Mouse (Mus musculus): Measurements from ENCODE around the gene Bcl9.
A peak's percentile ranks its signal among the peaks of the same experiment; 100 is the strongest.

Gene Bcl9

DNA sequence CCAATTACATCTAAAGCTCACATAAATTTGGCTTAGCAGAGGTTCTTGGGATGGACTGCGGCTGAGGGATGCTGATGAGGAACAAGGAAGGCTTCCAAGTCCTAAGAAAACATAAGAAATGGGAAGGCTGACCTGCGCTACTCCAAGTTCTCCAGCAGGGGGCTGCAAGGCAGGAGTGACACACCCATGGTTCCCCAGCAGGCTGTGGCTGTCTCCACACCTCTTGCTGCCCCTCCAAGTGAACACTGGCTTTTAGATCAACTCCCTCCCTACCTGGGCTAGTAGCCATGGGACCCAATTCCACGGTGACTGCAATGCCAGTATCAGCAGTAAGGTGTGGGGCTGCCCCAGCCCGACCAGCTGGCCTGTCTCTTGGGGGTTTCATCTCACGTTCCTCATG lies 95.8 kb downstream of the Bcl9 start:
- peak; percentile 72 for DNase-seq (ENCODE audit: low read depth, low spot score)
- Histone ChIP-seq H3K36me3 (ENCODE audit: control insufficient read depth, insufficient read depth, low read length, poor library complexity, severe bottlenecking) (no peaks in the 10 kb centered on the region), H3K27me3 (ENCODE audit: control insufficient read depth, insufficient read depth, low read length, poor library complexity, severe bottlenecking) (no peaks in the 10 kb centered on the region)

GRCm38 (mm10) chr3:97199261-97199660 lies 98.5 kb downstream of the Bcl9 start:
- Histone ChIP-seq H3K36me3 (ENCODE audit: control insufficient read depth, insufficient read depth, low read length, poor library complexity, severe bottlenecking) (no peaks in the 10 kb centered on the region), H3K27me3 (ENCODE audit: control insufficient read depth, insufficient read depth, low read length, poor library complexity, severe bottlenecking) (no peaks in the 10 kb centered on the region)
- DNase-seq (ENCODE audit: low read depth, low spot score), result no peak

DNA sequence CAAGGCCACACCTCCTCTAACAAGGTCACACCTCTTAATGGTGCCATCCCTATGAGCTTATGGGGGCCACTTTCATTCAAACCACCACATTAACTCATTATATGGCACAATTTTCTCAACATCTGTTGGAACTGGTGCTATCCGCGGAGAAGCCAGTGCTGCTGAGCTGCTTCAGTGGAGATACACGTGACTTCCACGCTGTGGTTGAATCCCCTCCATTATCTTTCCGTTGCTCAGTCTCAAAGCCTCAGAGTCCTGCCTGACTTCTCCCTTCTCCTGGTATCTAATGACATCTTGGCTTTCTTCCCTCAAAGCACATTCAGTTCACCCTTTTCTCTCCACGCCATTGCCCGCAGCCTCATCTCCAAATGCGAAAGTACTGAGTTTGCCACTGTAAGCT lies 101.1 kb downstream of the Bcl9 start:
- no peak for DNase-seq (ENCODE audit: low read depth, low spot score)
- no peaks in the 10 kb centered on the region for H3K27me3 ChIP-seq (ENCODE audit: control insufficient read depth, insufficient read depth, low read length, poor library complexity, severe bottlenecking)

GRCm38 (mm10) chr3:97185098-97185860 lies 112.4 kb downstream of the Bcl9 start:
- peak; percentile 67 for DNase-seq (ENCODE audit: low read depth, low spot score)
- H3K27me3 ChIP-seq (ENCODE audit: control insufficient read depth, insufficient read depth, low read length, poor library complexity, severe bottlenecking), result no peaks in the 10 kb centered on the region
- no peaks in the 10 kb centered on the region for H3K36me3 ChIP-seq (ENCODE audit: control insufficient read depth, insufficient read depth, low read length, poor library complexity, severe bottlenecking)

More for the DNA sequence above, 101.1 kb downstream of the Bcl9 start:
- H3K36me3 ChIP-seq (ENCODE audit: control insufficient read depth, insufficient read depth, low read length, poor library complexity, severe bottlenecking), result no peaks in the 10 kb centered on the region

- peak; percentile 62 for DNase-seq (ENCODE audit: low read depth, low spot score)
- no peaks in the 10 kb centered on the region for H3K36me3 ChIP-seq (ENCODE audit: control insufficient read depth, insufficient read depth, low read length, poor library complexity, severe bottlenecking)
- H3K27me3 ChIP-seq (ENCODE audit: control insufficient read depth, insufficient read depth, low read length, poor library complexity, severe bottlenecking), result no peaks in the 10 kb centered on the region
Measured at GRCm38 (mm10) chr3:97183810-97184209, 113.9 kb downstream of the Bcl9 start.

- no peaks in the 10 kb centered on the region for H3K27me3 ChIP-seq (ENCODE audit: control insufficient read depth, insufficient read depth, low read length, poor library complexity, severe bottlenecking)
- H3K36me3 ChIP-seq (ENCODE audit: control insufficient read depth, insufficient read depth, low read length, poor library complexity, severe bottlenecking), result no peaks in the 10 kb centered on the region
- DNase-seq (ENCODE audit: low read depth, low spot score), result no peak
Measured at GRCm38 (mm10) chr3:97180527-97180926, 117.2 kb downstream of the Bcl9 start.

DNA sequence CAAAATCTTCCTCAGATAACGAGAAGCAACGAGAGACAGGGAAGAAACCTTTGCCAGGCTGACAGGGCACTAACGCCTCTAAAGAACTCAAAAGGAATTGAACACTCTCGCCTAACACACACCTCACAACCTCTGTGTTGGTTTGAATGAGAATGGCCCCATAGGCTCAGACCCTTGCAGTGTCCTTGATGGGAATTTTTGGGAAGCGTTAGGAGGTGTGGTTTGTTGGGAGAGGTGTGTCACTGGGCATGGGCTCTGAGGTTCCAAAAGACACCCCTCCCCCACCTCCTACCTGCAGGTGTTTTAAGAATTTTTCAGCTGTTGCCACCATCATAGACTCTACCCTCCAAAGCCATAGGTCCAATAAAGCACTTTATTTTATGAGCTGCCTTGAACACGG lies 118.8 kb downstream of the Bcl9 start:
- Histone ChIP-seq H3K27me3 (ENCODE audit: control insufficient read depth, insufficient read depth, low read length, poor library complexity, severe bottlenecking) (no peaks in the 10 kb centered on the region), H3K36me3 (ENCODE audit: control insufficient read depth, insufficient read depth, low read length, poor library complexity, severe bottlenecking) (no peaks in the 10 kb centered on the region)
- DNase-seq (ENCODE audit: low read depth, low spot score), result no peak

GRCm38 (mm10) chr3:97172632-97173031 lies 125.1 kb downstream of the Bcl9 start:
- DNase-seq (ENCODE audit: low read depth, low spot score), result no peak
- Histone ChIP-seq H3K36me3 (ENCODE audit: control insufficient read depth, insufficient read depth, low read length, poor library complexity, severe bottlenecking) (peaks cover 2% of the 10 kb centered on the region; the same call in 1 of the 2 replicates), H3K27me3 (ENCODE audit: control insufficient read depth, insufficient read depth, low read length, poor library complexity, severe bottlenecking) (no peaks in the 10 kb centered on the region)

DNA sequence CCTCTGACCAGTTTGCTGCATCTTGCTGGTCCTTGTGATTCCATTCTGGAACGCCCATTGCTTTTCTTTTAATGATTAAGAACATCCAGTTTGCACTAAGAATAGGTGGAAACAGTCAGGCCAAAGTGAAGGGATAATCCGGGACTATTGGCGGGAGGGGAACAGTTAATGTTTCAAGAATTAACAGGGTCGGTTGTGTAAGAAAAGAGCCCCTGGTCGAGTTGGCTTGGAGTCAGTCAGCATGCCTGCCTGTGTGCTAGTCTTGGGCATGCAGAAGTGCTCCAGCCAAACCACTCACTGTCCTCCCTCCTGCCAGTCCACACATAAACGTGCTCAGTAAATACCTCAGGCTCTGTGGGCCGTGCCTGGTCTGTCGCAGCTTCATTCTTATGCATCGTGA lies 125.5 kb downstream of the Bcl9 start:
- H3K36me3 ChIP-seq (ENCODE audit: control insufficient read depth, insufficient read depth, low read length, poor library complexity, severe bottlenecking), result peaks cover 2% of the 10 kb centered on the region; the same call in 1 of the 2 replicates
- DNase-seq (ENCODE audit: low read depth, low spot score), result no peak

GRCm38 (mm10) chr3:97171531-97171930 lies 126.2 kb downstream of the Bcl9 start:
- Histone ChIP-seq H3K27me3 (ENCODE audit: control insufficient read depth, insufficient read depth, low read length, poor library complexity, severe bottlenecking) (no peaks in the 10 kb centered on the region), H3K36me3 (ENCODE audit: control insufficient read depth, insufficient read depth, low read length, poor library complexity, severe bottlenecking) (peaks cover 2% of the 10 kb centered on the region; the same call in 1 of the 2 replicates)
- no peak for DNase-seq (ENCODE audit: low read depth, low spot score)

More for the DNA sequence above, 125.5 kb downstream of the Bcl9 start:
- H3K27me3 ChIP-seq (ENCODE audit: control insufficient read depth, insufficient read depth, low read length, poor library complexity, severe bottlenecking), result no peaks in the 10 kb centered on the region

GRCm38 (mm10) chr3:97167126-97167525 lies 130.6 kb downstream of the Bcl9 start:
- no peaks in the 10 kb centered on the region for H3K27me3 ChIP-seq (ENCODE audit: control insufficient read depth, insufficient read depth, low read length, poor library complexity, severe bottlenecking)

DNA sequence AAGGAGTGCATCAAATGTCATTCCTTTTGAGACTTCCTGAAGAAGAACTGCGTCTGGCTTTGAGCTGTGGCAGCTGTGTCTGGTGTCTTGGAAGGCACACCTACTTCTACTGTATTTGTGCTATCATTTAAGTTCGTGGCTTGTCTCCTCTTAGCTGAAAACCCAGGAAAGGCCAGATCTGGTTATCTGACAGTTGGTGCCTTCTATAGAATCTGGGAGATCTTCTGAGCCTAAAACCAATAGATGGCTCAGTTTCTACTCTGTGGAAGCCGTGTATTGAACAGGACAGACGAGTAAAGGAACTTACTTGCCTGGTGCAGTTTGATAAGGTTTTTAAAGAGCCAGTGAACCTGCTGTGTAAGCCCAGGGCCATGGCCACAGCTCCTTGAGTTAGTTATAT lies 133.2 kb downstream of the Bcl9 start:
- Histone ChIP-seq H3K27me3 (ENCODE audit: control insufficient read depth, insufficient read depth, low read length, poor library complexity, severe bottlenecking) (no peaks in the 10 kb centered on the region), H3K36me3 (ENCODE audit: control insufficient read depth, insufficient read depth, low read length, poor library complexity, severe bottlenecking) (peaks cover 1% of the 10 kb centered on the region; the same call in 1 of the 2 replicates)
- DNase-seq (ENCODE audit: low read depth, low spot score), result no peak

More at GRCm38 (mm10) chr3:97167126-97167525, 130.6 kb downstream of the Bcl9 start:
- peaks cover 1% of the 10 kb centered on the region; the same call in 1 of the 2 replicates for H3K36me3 ChIP-seq (ENCODE audit: control insufficient read depth, insufficient read depth, low read length, poor library complexity, severe bottlenecking)
- no peak for DNase-seq (ENCODE audit: low read depth, low spot score)

DNA sequence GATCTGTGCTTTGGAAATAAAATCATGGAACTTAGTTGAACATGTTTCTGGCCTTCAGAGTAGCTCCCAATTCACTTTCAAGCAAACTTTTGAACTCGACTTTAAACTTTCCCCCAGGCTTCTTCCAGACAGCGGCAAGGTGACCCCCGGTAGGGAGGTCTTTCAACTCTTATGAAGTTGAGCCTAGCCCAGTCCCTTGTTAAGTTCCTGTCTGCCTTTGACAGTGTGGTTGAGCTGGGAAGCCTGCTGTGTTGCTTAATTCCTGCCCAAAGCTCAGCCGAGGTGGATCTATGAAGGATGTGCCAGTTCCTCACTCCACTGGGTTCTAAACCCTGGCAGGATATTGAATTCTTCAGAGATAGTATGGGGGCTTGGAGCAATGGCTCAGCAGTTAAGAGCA lies 135.9 kb downstream of the Bcl9 start:
- Histone ChIP-seq H3K27me3 (ENCODE audit: control insufficient read depth, insufficient read depth, low read length, poor library complexity, severe bottlenecking) (no peaks in the 10 kb centered on the region), H3K36me3 (ENCODE audit: control insufficient read depth, insufficient read depth, low read length, poor library complexity, severe bottlenecking) (peaks cover 1% of the 10 kb centered on the region; the same call in 1 of the 2 replicates)
- DNase-seq (ENCODE audit: low read depth, low spot score), result no peak

- no peaks in the 10 kb centered on the region for H3K27me3 ChIP-seq (ENCODE audit: control insufficient read depth, insufficient read depth, low read length, poor library complexity, severe bottlenecking)
- no peak for DNase-seq (ENCODE audit: low read depth, low spot score)
- H3K36me3 ChIP-seq (ENCODE audit: control insufficient read depth, insufficient read depth, low read length, poor library complexity, severe bottlenecking), result no peaks in the 10 kb centered on the region; the same call in 1 of the 2 replicates
Measured at GRCm38 (mm10) chr3:97160908-97161307, 136.8 kb downstream of the Bcl9 start.

- Histone ChIP-seq H3K36me3 (ENCODE audit: control insufficient read depth, insufficient read depth, low read length, poor library complexity, severe bottlenecking) (no peaks in the 10 kb centered on the region), H3K27me3 (ENCODE audit: control insufficient read depth, insufficient read depth, low read length, poor library complexity, severe bottlenecking) (no peaks in the 10 kb centered on the region)
- DNase-seq (ENCODE audit: low read depth, low spot score), result no peak
Measured at GRCm38 (mm10) chr3:97159986-97160385, 137.7 kb downstream of the Bcl9 start.

DNA sequence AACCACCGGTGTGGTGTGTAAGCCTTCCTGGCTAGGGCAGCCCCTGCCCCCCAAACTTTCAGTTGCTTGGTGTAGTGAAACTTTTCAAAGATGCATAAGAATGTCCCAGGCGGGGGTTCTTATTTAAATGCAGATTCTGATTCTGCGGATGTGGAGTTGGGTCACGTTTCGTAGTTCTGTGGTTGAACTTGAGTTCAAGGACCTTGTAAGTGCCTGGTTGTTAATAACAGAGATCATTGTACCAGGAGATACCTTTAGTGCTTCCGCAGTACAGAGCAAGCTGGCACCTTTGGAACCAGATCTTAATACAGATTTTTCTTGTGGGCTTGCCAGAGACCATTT lies 138.2 kb downstream of the Bcl9 start:
- no peaks in the 10 kb centered on the region for H3K27me3 ChIP-seq (ENCODE audit: control insufficient read depth, insufficient read depth, low read length, poor library complexity, severe bottlenecking)
- H3K36me3 ChIP-seq (ENCODE audit: control insufficient read depth, insufficient read depth, low read length, poor library complexity, severe bottlenecking), result no peaks in the 10 kb centered on the region
- peak; percentile 45 for DNase-seq (ENCODE audit: low read depth, low spot score)
